Mouse (Mus musculus): Measurements from ENCODE around the gene Myoz1.
"Not testable (repeated sequence)": the region's sequence is repeated elsewhere in the genome, so short reads cannot be mapped to it uniquely, and the experiment has no call there.

The Myoz1 gene

GRCm38 (mm10) chr14:20656361-20656760, at the start of gene Myoz1:
Gene Myoz1, minus strand, starts transcription at chr14:20656540.
- DNase-seq (ENCODE audit: low spot score): no peak

- DNase-seq (ENCODE audit: low spot score): not testable (repeated sequence)
Observed at GRCm38 (mm10) chr14:20703461-20703860, 47.1 kb upstream of the Myoz1 start.

GRCm38 (mm10) chr14:20702741-20703381, 46.5 kb upstream of the Myoz1 start, which contains the start of gene Chchd1:
Gene Chchd1, plus strand, starts transcription at chr14:20703006.
- DNase-seq (ENCODE audit: low spot score): peak; percentile 91

DNA sequence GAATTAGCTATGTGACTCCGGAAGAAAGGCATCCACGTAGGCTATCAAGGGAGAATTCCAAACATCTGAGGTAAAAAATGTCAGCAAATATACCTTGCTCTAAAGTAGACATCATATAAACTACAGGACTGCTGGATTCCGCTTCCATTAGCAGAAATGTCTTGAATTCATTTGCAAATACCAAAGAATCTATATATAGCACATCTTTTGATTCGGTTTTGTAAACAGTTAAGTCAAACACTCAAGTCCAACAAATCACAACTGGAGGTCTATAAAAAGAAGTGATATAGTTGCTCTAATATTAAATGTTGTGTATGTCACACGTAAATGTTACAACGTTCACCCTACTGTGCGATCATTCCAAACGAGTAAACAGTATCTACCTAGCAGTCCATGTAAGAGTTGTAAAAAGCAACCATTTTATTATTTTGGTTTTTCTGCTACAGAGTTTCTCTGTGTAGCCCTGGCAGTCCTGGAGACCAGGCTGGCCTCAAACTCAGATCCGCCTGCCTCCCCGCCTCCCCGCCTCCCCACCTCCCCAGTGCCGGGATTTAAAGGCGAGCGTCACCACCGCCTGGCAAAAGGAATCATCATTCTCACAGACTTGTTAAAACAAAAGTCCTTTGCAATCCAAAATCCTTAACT, 45.9 kb upstream of the Myoz1 start:
- DNase-seq (ENCODE audit: low spot score): no peak

GRCm38 (mm10) chr14:20701554-20701953, 45.2 kb upstream of the Myoz1 start:
- DNase-seq (ENCODE audit: low spot score): no peak

DNA sequence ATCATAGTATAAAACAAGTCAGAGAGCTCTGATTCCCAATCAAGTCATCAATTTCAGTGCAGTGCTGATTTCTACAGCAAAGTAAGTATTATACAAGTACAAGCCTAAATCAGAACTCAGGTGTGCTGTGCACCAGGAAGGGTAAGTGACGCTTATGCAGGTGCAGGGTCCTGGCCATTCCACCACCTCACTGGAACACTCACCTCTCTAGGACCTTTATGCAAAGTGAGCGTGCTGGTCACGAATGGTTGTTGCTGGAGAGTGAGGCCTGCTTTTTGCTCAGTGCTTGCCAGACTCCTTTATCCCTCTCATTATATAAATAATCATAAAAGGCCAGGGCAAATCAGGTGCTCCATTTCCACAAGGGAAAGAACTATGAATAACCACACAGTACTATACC, 44.0 kb upstream of the Myoz1 start:
- DNase-seq (ENCODE audit: low spot score): no peak

GRCm38 (mm10) chr14:20698515-20698914, 42.2 kb upstream of the Myoz1 start:
- DNase-seq (ENCODE audit: low spot score): no peak

GRCm38 (mm10) chr14:20696986-20697385, 40.6 kb upstream of the Myoz1 start:
- no peak for DNase-seq (ENCODE audit: low spot score)

DNA sequence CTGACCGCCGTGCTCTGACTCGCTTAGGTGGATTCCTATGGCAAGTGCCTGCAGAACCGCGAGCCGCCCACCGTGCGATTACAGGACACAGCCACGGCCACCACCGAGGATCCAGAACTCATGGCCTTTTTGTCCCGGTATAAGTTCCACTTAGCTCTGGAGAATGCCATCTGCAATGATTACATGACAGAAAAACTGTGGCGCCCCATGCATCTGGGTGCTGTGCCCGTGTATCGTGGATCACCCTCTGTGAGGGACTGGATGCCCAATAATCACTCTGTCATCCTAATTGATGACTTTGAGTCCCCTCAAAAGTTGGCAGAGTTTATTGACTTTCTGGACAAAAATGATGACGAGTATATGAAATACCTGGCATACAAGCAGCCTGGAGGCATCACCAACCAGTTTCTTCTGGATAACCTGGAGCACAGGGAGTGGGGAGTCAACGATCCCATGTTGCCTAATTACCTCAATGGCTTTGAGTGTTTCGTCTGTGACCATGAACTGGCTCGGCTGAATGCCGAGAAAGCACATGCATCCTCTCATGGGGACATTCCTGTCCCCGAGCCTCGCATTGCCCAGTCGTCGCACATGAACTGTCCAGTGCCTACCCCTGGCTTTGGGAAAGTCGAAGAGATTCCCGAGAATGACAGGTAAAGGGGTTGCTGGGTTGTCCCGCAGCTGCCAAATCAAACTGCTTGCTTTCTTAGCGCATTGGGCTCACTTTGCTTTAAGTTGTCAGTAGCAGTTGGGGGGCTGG, 39.6 kb upstream of the Myoz1 start:
- no peak for DNase-seq (ENCODE audit: low spot score)

GRCm38 (mm10) chr14:20694884-20695760, 38.8 kb upstream of the Myoz1 start, which contains the start of gene Fut11:
Gene Fut11, plus strand, starts transcription at chr14:20694968.
- peak; percentile 92 for DNase-seq (ENCODE audit: low spot score)

DNA sequence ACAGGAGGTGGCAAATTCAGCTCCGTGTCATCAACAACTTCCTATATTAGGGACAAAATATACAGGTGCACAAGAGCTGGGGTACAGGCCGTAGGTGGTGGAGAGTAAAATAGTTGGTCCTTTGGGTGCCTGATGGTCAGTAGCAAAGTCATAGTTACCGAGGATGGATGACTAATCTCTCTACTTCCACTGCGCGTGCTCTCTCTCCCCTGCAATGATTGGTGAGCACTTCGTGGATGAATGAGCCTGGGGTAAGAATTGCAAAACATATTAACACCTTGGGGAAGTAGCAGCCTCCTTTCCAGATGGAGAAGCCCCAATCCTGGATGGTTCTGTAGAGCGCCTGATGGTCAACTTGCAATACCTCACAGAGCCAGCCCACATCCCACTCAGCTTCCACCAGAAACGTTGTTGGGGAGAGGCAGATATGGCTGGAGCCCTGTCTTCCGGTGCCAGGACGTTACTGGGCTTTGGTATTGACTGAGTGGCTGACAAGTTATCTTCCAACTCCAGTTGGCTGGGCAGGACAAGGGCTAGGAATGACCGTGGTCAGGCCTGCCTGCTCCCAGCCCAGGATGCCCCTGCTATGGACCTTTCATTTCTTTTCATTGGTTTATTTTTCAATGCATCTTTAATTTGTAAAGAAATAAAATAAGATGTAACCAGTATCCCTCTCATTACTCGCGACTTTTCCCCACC, 38.0 kb upstream of the Myoz1 start:
- no peak for DNase-seq (ENCODE audit: low spot score)

DNA sequence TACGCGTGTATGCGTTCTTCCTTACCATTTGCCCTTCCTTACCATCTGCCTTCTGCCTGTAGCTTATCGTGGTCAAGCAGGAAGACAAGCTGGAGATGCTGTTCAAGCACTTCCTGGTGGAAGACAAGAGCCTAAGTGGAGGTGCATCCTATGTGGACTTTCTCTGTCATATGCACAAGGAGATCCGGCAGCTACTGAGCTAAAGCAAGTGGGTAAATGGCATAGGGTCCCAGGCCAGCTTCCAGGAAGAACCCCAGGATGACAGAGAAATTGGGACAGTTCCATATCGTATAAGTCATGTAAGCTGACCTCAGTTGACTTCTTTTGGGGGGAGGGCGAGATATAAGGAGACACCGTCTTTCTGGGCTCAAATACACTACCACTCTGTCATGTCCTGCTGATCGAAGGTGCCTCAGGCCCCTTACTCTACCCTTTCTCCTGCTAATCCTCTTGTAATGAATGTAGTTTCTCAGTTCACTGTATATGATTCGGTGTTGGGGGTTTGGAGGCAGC, 37.3 kb upstream of the Myoz1 start:
- no peak for DNase-seq (ENCODE audit: low spot score)

GRCm38 (mm10) chr14:20691772-20692171, 35.4 kb upstream of the Myoz1 start:
- no peak for DNase-seq (ENCODE audit: low spot score)

DNA sequence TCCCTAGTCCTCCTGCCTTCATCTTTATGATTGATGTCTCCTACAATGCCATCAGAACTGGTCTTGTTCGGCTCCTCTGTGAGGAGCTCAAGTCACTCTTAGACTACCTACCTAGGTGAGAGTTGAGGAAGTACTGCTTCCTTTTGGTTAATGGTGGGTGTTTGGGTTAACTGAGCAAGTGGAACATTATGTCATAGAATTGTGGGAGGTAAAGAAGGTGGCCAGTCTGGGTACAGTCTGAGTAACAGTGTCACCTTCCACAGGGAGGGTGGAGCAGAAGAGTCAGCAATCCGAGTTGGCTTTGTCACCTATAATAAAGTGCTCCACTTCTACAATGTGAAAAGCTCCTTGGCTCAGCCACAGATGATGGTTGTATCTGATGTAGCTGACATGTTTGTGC, 32.7 kb upstream of the Myoz1 start:
- DNase-seq (ENCODE audit: low spot score): no peak

GRCm38 (mm10) chr14:20686576-20686975, 30.2 kb upstream of the Myoz1 start:
- no peak for DNase-seq (ENCODE audit: low spot score)

GRCm38 (mm10) chr14:20682498-20682897, 26.2 kb upstream of the Myoz1 start:
- DNase-seq (ENCODE audit: low spot score): no peak

GRCm38 (mm10) chr14:20681742-20682141, 25.4 kb upstream of the Myoz1 start:
- no peak for DNase-seq (ENCODE audit: low spot score)

DNA sequence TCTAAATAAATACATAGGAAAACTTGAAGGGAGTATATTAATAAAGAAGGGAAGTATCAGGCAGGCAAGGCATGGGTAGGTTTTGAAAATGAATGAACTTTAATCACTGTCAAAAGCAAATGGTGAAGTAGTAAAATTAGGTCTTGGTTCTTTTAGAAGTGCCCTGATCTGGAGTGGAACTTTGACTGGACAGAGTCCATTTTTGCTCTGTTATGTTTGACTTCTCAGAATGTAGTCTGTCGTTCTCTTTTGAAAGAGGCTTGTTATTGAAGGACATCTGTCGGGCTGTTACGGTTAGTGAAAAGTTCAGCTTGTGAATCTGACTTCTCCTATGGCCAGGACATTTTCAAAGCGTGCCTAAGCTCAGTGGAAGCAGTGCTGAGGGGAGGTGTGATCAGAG, 21.6 kb upstream of the Myoz1 start:
- DNase-seq (ENCODE audit: low spot score): no peak

DNA sequence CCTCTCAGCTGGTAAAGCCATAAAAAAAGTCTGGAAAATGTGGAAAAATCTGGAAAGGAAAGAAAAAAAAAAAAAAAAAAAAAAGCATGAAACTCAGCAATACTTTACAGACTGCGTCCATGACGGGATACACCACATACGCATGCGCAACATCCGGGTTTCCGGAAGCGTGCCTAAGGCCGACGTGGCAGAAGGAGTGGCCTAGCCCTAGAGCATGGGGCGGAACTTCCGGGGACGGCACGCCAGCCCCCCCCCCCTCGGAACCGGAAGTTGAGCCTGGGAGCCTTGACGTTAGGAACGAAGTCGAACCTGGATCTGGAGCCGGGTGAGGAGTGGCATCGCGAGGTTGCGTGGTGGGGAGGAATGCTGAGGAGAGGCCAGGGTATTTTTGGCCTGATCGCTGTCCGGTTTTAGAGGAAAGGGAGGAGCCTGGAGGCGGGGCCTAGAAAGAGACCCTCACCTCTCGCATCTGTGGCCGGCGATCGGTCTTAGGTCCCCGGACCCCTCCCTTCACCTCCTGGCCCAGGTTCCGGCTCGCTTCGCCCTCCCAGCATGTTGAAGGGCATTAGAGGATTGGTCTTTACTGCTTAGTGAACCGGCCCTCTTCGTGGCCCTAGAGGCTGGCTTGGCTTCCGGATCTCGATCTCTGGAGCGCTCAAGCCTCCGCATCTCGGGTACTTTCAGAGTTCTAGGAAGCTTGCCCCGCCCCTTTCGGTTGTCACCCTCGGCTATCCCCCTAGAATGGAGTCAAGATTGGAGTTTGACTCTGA, 17.9 kb upstream of the Myoz1 start, which contains the start of gene Sec24c:
Gene Sec24c (plus strand): TSS at position 245 of the 770 bp plus-strand sequence.
- DNase-seq (ENCODE audit: low spot score): peak; percentile 99

DNA sequence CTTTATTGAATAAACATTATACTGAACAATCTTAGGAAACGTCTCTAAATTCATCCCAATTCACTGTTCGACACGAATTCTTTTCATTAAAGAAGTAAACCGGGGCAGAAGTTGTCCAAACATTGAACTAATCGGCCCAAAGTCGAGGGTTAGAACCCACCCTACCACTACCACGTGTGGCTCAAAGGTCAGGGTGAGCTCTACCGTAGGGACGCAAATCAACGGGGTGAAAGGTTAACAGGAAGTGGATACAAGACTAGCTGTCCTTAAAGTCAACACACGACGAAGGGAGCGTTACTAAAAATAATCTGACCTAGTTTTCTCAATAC, 17.4 kb upstream of the Myoz1 start:
- DNase-seq (ENCODE audit: low spot score): peak; percentile 88

All from yolk sac, embryonic 10.5 days (tissue).